Mouse (Mus musculus) liver, postnatal 0 days (tissue): ENCODE results near the gene Gle1.

Experiments used
- CTCF ChIP-seq: sonication (generic); IDR thresholded peaks from 2 replicates; pipeline ENCODE4 v1.5.1; 2016; ENCODE audit warnings: antibody characterized with exemption, low read depth
- EP300 ChIP-seq: IDR thresholded peaks from 2 replicates; pipeline ENCODE4 v1.6.1; 2016; ENCODE audit warnings: antibody characterized with exemption, low read depth, mild to moderate bottlenecking

GRCm38 (mm10) chr2:29902194-29902593 lies 33.0 kb upstream of the Gle1 start:
- TF ChIP-seq CTCF, result no peak
- no peak for TF ChIP-seq EP300
